Mouse (Mus musculus) liver, embryonic 12.5 days (tissue): ENCODE measurements around the gene Dusp15. TPM values are rescaled to one million over a fixed set of nuclear protein-coding genes. Genes with fewer than 3 reads are reported as not detected.

Source experiments
- ATAC-seq: fragments of 200-750 bp; cut with Nextera tagmentation; 2 replicates; pipeline ENCODE4 v1.8.0; 2017; ENCODE audit warnings: moderate number of reproducible peaks, mild to moderate bottlenecking, moderate library complexity
- H3K27ac ChIP-seq: fragments of 300-500 bp; sonication (generic); 2 replicates; pipeline ENCODE4 v1.5.1; 2016; ENCODE audit warnings: mild to moderate bottlenecking
- H3K27me3 ChIP-seq: fragments of 300-500 bp; sonication (generic); replicated peaks from 2 replicates; pipeline ENCODE4 v1.6.1; 2016; ENCODE audit warnings: mild to moderate bottlenecking, moderate library complexity
- H3K36me3 ChIP-seq: fragments of 300-500 bp; sonication (generic); 2 replicates; pipeline ENCODE4 v1.6.1; 2016; ENCODE audit warnings: mild to moderate bottlenecking, moderate library complexity
- H3K4me1 ChIP-seq: fragments of 300-500 bp; sonication (generic); 2 replicates; pipeline ENCODE4 v1.6.1; 2016
- H3K4me2 ChIP-seq: fragments of 300-500 bp; sonication (generic); 2 replicates; pipeline ENCODE4 v1.6.1; 2016; ENCODE audit warnings: mild to moderate bottlenecking, moderate library complexity
- H3K4me3 ChIP-seq: fragments of 300-500 bp; sonication (generic); 2 replicates; pipeline ENCODE4 v1.5.1; 2016; ENCODE audit warnings: mild to moderate bottlenecking, moderate library complexity
- H3K9ac ChIP-seq: fragments of 300-500 bp; sonication (generic); 2 replicates; pipeline ENCODE4 v1.6.1; 2016; ENCODE audit warnings: mild to moderate bottlenecking, moderate library complexity
- H3K9me3 ChIP-seq: fragments of 300-500 bp; sonication (generic); replicated peaks from 2 replicates; pipeline ENCODE4 v1.6.1; 2016; ENCODE audit warnings: mild to moderate bottlenecking, moderate library complexity
- WGBS: fragments of 180-500 bp; shearing (Covaris S2); methylation state at CpG from one replicate; pipeline ENCODE4 v1.1.7; 2016; ENCODE audit not compliant: insufficient replicate concordance; 5-methylcytosine and 5-hydroxymethylcytosine counted together
- polyA plus RNA-seq: library from polyadenylated mRNA; unstranded; fragments of >200 nt; fragmentation: Nextera tagmentation; extraction: Ambion mirVana; gene quantifications from 2 replicates; pipeline ENCODE4 v1.2.1, GENCODE M21; 2016

The Dusp15 gene
- polyA plus RNA-seq, 1 experiment from 2014 or later: not detected

- no peaks in the 10 kb centered on the region for H3K9me3 ChIP-seq
- no peak overlapping the region for H3K9ac ChIP-seq
- WGBS: 52% methylated on average over 3 of the region's 3 CpGs
- 0 out of 2 replicates have a peak, but pooled peaks cover 6% of the 10 kb centered on the region for H3K4me1 ChIP-seq
- H3K27ac ChIP-seq: no peak overlapping the region
- H3K27me3 ChIP-seq: no peaks in the 10 kb centered on the region; the same call in 1 of the 2 replicates
- no peaks in the 10 kb centered on the region for H3K36me3 ChIP-seq
- no peak overlapping the region for H3K4me2 ChIP-seq
- no peak overlapping the region for H3K4me3 ChIP-seq
- no peak for ATAC-seq
Measured at GRCm38 (mm10) chr2:152902658-152903057, 48.8 kb downstream of the Dusp15 start.

GRCm38 (mm10) chr2:152901296-152901695, 50.2 kb downstream of the Dusp15 start:
- H3K36me3 ChIP-seq: peaks cover 3% of the 10 kb centered on the region
- 83% methylated on average over 15 of the region's 15 CpGs for WGBS
- H3K27me3 ChIP-seq: no peaks in the 10 kb centered on the region; the same call in 1 of the 2 replicates
- H3K9ac ChIP-seq: no peak overlapping the region
- no peak for ATAC-seq
- H3K9me3 ChIP-seq: no peaks in the 10 kb centered on the region
- no peak overlapping the region for H3K4me2 ChIP-seq
- no peak overlapping the region for H3K27ac ChIP-seq
- no peak overlapping the region for H3K4me3 ChIP-seq
- H3K4me1 ChIP-seq: 0 out of 2 replicates have a peak, but pooled peaks cover 6% of the 10 kb centered on the region

- WGBS: 81% methylated on average over 6 of the region's 6 CpGs
- H3K4me3 ChIP-seq: no peak overlapping the region
- H3K4me2 ChIP-seq: no peak overlapping the region
- H3K9ac ChIP-seq: no peak overlapping the region
- peaks cover 26% of the 10 kb centered on the region for H3K36me3 ChIP-seq
- no peak overlapping the region for H3K27ac ChIP-seq
- no peaks in the 10 kb centered on the region for H3K9me3 ChIP-seq
- ATAC-seq: no peak
- no peaks in the 10 kb centered on the region for H3K4me1 ChIP-seq
- no peaks in the 10 kb centered on the region for H3K27me3 ChIP-seq
Measured at GRCm38 (mm10) chr2:152899011-152899410, 52.5 kb downstream of the Dusp15 start.

- no peaks in the 10 kb centered on the region for H3K27me3 ChIP-seq
- no peak for ATAC-seq
- no peak overlapping the region for H3K4me2 ChIP-seq
- peaks cover 47% of the 10 kb centered on the region for H3K36me3 ChIP-seq
- WGBS: 80% methylated on average over 3 of the region's 3 CpGs
- H3K4me1 ChIP-seq: no peaks in the 10 kb centered on the region
- no peak overlapping the region for H3K4me3 ChIP-seq
- no peak overlapping the region for H3K9ac ChIP-seq
- H3K27ac ChIP-seq: no peak overlapping the region
- H3K9me3 ChIP-seq: no peaks in the 10 kb centered on the region
Measured at GRCm38 (mm10) chr2:152896926-152897325, 54.6 kb downstream of the Dusp15 start.

GRCm38 (mm10) chr2:152895834-152896233, 55.7 kb downstream of the Dusp15 start:
- WGBS: 87% methylated on average over 9 of the region's 9 CpGs
- no peak overlapping the region for H3K4me2 ChIP-seq
- H3K9me3 ChIP-seq: no peaks in the 10 kb centered on the region
- ATAC-seq: no peak
- no peak overlapping the region for H3K9ac ChIP-seq
- peaks cover 58% of the 10 kb centered on the region for H3K36me3 ChIP-seq
- H3K27me3 ChIP-seq: no peaks in the 10 kb centered on the region
- H3K4me3 ChIP-seq: no peak overlapping the region
- no peaks in the 10 kb centered on the region for H3K4me1 ChIP-seq
- no peak overlapping the region for H3K27ac ChIP-seq

Other genes with a start within 250 kb of the Dusp15 start
- 28.1 and 30.6 TPM in 2 replicates for gene Id1, start 215.4 kb downstream of the Dusp15 start, polyA plus RNA-seq
- gene Cox4i2, start 197.5 kb downstream of the Dusp15 start, polyA plus RNA-seq: 2.5 and 3.4 TPM in 2 replicates
- 127 and 137 TPM in 2 replicates for gene Bcl2l1, start 120.0 kb downstream of the Dusp15 start, polyA plus RNA-seq
- 88.0 and 89.9 TPM in 2 replicates for gene Tpx2, start 103.7 kb downstream of the Dusp15 start, polyA plus RNA-seq
- not detected in 2 replicates for gene Mylk2, start 40.3 kb downstream of the Dusp15 start, polyA plus RNA-seq
- gene Foxs1, start 18.5 kb downstream of the Dusp15 start, polyA plus RNA-seq: 0.13 TPM in 1 of 2 replicates, not detected in the other
- gene Ttll9, start 10.8 kb upstream of the Dusp15 start, polyA plus RNA-seq: 0.14 and 0.15 TPM in 2 replicates
- 55.2 and 56.2 TPM in 2 replicates for gene Pdrg1, start 63.7 kb upstream of the Dusp15 start, polyA plus RNA-seq
- not detected in 2 replicates for gene Xkr7, start 80.2 kb upstream of the Dusp15 start, polyA plus RNA-seq
- gene Ccm2l, start 114.3 kb upstream of the Dusp15 start, polyA plus RNA-seq: 2.1 and 2.6 TPM in 2 replicates
- 5.6 and 6.5 TPM in 2 replicates for gene Hck, start 156.8 kb upstream of the Dusp15 start, polyA plus RNA-seq
- 43.4 and 44.8 TPM in 2 replicates for gene Tm9sf4, start 209.6 kb upstream of the Dusp15 start, polyA plus RNA-seq